Mouse (Mus musculus): ENCODE measurements around the gene Lrwd1. TPM values are rescaled to one million over a fixed set of nuclear protein-coding genes. Genes with fewer than 3 reads are reported as not detected.

Lrwd1 gene
- polyA plus RNA-seq, 1 experiment from 2014 or later, result 34.7 TPM

- 75% methylated on average over 3 of the region's 3 CpGs for WGBS
- no peaks in the 10 kb centered on the region for H3K9me3 ChIP-seq (ENCODE audit: control insufficient read depth, low read length)
- H3K27me3 ChIP-seq (ENCODE audit: control insufficient read depth, insufficient read depth, low read length), result no peaks in the 10 kb centered on the region
- no peak for ATAC-seq (ENCODE audit: low FRiP score)
- H3K36me3 ChIP-seq (ENCODE audit: control insufficient read depth, insufficient read depth, low read length), result no peaks in the 10 kb centered on the region
- DNase-seq (ENCODE audit: low spot score), result no peak
- H3K9ac ChIP-seq (ENCODE audit: low read depth, low read length), result no peak overlapping the region
- no peak overlapping the region for H3K4me3 ChIP-seq (ENCODE audit: low read depth, low read length)
- H3K4me2 ChIP-seq (replicated peaks; ENCODE audit: low read depth, low read length), result no peak overlapping the region
- H3K4me1 ChIP-seq (replicated peaks; ENCODE audit: control insufficient read depth, insufficient read depth, low read length), result no peaks in the 10 kb centered on the region
- no peak overlapping the region for H3K27ac ChIP-seq (ENCODE audit: low read depth, low read length)
Measured at GRCm38 (mm10) chr5:136109042-136109441, 26.8 kb downstream of the Lrwd1 start.

DNA sequence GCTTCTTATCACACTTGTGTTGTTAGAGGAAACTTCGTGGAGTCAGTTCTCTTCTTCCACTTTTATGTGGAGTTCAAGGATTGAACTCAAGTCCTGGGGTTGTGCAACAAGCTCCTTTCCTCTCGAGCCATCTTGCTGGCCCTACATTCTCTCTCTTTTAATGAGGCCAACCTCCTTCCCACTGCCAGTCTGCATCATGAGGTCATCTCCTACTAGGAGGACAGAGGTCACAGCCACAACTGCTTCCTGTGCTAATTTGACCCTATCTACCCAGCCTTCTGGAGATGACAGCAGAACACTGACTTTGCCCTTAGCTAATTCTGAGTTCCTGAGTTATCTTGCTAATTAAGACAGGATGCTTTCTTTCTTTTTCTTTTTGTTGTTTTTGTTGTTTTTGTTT is 27.4 kb downstream of the Lrwd1 start:
- H3K4me2 ChIP-seq (replicated peaks; ENCODE audit: low read depth, low read length), result no peak overlapping the region
- ATAC-seq (ENCODE audit: low FRiP score) (no peak), DNase-seq (ENCODE audit: low spot score) (no peak)
- H3K9me3 ChIP-seq (ENCODE audit: control insufficient read depth, low read length), result no peaks in the 10 kb centered on the region
- no peaks in the 10 kb centered on the region for H3K27me3 ChIP-seq (ENCODE audit: control insufficient read depth, insufficient read depth, low read length)
- H3K9ac ChIP-seq (ENCODE audit: low read depth, low read length), result no peak overlapping the region
- H3K36me3 ChIP-seq (ENCODE audit: control insufficient read depth, insufficient read depth, low read length), result no peaks in the 10 kb centered on the region
- no peak overlapping the region for H3K27ac ChIP-seq (ENCODE audit: low read depth, low read length)
- WGBS, result 60% methylated on average over 2 of the region's 2 CpGs
- H3K4me3 ChIP-seq (ENCODE audit: low read depth, low read length), result no peak overlapping the region
- no peaks in the 10 kb centered on the region for H3K4me1 ChIP-seq (replicated peaks; ENCODE audit: control insufficient read depth, insufficient read depth, low read length)

- Histone ChIP-seq H3K4me2 (replicated peaks; ENCODE audit: low read depth, low read length) (no peak overlapping the region), H3K9ac (ENCODE audit: low read depth, low read length) (no peak overlapping the region), H3K27me3 (ENCODE audit: control insufficient read depth, insufficient read depth, low read length) (peaks cover 11% of the 10 kb centered on the region), H3K36me3 (ENCODE audit: control insufficient read depth, insufficient read depth, low read length) (no peaks in the 10 kb centered on the region), H3K4me1 (replicated peaks; ENCODE audit: control insufficient read depth, insufficient read depth, low read length) (peaks cover 4% of the 10 kb centered on the region; the same call in 1 of the 2 replicates), H3K27ac (ENCODE audit: low read depth, low read length) (no peak overlapping the region), H3K4me3 (ENCODE audit: low read depth, low read length) (no peak overlapping the region), H3K9me3 (ENCODE audit: control insufficient read depth, low read length) (no peaks in the 10 kb centered on the region)
- ATAC-seq (ENCODE audit: low FRiP score), result no peak
- DNase-seq (ENCODE audit: low spot score), result peak; percentile 49
- WGBS, result 82% methylated on average over 5 of the region's 5 CpGs
Measured at GRCm38 (mm10) chr5:136104511-136104910, 31.4 kb downstream of the Lrwd1 start.

DNA sequence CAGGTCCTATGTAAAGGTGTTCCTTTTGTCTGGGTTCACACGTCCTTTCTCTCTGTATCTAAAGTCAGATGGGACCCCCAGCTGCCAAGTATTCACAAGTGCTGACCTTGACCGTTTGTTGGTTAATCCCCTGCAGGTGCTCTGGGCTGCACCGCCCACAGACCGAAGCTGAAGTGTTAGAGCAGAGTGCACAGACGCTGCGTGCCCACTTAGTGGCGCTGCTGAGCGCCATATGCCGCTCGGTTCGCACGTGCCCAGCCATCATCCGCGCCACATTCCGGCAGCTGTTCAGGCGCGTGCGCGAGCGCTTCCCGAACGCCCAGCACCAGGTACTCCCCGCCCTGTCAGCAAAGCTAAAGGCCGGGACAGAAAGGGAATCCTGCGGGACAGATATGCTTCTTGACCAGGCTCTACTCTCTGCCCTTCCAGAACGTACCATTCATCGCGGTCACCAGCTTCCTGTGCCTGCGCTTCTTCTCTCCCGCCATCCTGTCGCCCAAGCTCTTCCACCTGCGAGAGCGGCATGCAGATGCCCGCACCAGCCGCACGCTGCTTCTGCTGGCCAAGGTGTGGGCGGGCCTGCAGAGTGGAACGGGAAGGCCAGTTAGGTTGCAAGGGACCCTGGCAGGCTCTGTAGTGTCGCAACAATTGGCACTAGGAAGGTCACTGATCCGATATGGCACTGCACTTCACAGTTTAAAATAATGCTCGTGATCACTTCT is 33.6 kb downstream of the Lrwd1 start:
- DNase-seq (ENCODE audit: low spot score) (peak; percentile 89), ATAC-seq (ENCODE audit: low FRiP score) (peak; percentile 80)
- H3K36me3 ChIP-seq (ENCODE audit: control insufficient read depth, insufficient read depth, low read length), result no peaks in the 10 kb centered on the region
- H3K4me3 ChIP-seq (ENCODE audit: low read depth, low read length), result peak overlapping the region; percentile 27
- 7% methylated on average over 41 of the region's 41 CpGs for WGBS
- no peak overlapping the region for H3K27ac ChIP-seq (ENCODE audit: low read depth, low read length)
- H3K9ac ChIP-seq (ENCODE audit: low read depth, low read length), result peak overlapping the region; percentile 40; the same call in 1 of the 2 replicates
- H3K4me1 ChIP-seq (replicated peaks; ENCODE audit: control insufficient read depth, insufficient read depth, low read length), result peaks cover 4% of the 10 kb centered on the region; the same call in 1 of the 2 replicates
- no peaks in the 10 kb centered on the region for H3K9me3 ChIP-seq (ENCODE audit: control insufficient read depth, low read length)
- peak overlapping the region; percentile 44 for H3K4me2 ChIP-seq (replicated peaks; ENCODE audit: low read depth, low read length)
- peaks cover 11% of the 10 kb centered on the region for H3K27me3 ChIP-seq (ENCODE audit: control insufficient read depth, insufficient read depth, low read length)

DNA sequence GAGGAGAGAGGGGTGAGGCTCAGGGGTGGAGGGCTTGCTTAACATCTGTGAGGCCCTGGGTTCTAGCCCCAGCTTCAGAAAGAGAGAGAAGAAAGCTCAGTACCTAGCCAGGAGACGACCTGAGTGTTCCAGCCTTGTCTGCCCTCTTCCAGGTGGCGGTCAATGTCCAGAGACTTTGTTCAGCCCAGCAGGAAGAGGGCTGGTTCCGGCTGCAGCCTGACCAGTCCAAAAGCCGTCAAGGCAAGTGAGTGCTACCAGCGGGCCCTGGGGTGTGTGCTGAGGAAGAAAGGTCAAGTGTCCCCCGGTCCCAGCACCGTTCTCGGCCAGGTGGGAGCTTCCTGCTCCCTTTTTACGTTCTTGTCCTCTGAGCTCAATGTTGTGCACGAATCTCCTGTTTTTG is 37.3 kb downstream of the Lrwd1 start:
- 77% methylated on average over 10 of the region's 10 CpGs for WGBS
- Histone ChIP-seq H3K4me3 (ENCODE audit: low read depth, low read length) (no peak overlapping the region), H3K4me2 (replicated peaks; ENCODE audit: low read depth, low read length) (no peak overlapping the region), H3K9me3 (ENCODE audit: control insufficient read depth, low read length) (no peaks in the 10 kb centered on the region), H3K27me3 (ENCODE audit: control insufficient read depth, insufficient read depth, low read length) (peaks cover 11% of the 10 kb centered on the region), H3K4me1 (replicated peaks; ENCODE audit: control insufficient read depth, insufficient read depth, low read length) (peaks cover 4% of the 10 kb centered on the region; the same call in 1 of the 2 replicates), H3K36me3 (ENCODE audit: control insufficient read depth, insufficient read depth, low read length) (no peaks in the 10 kb centered on the region), H3K9ac (ENCODE audit: low read depth, low read length) (no peak overlapping the region), H3K27ac (ENCODE audit: low read depth, low read length) (no peak overlapping the region)
- DNase-seq (ENCODE audit: low spot score) (no peak), ATAC-seq (ENCODE audit: low FRiP score) (no peak)

GRCm38 (mm10) chr5:136095089-136095488 is 40.8 kb downstream of the Lrwd1 start:
- Histone ChIP-seq H3K9me3 (ENCODE audit: control insufficient read depth, low read length) (no peaks in the 10 kb centered on the region), H3K27ac (ENCODE audit: low read depth, low read length) (no peak overlapping the region), H3K4me3 (ENCODE audit: low read depth, low read length) (no peak overlapping the region), H3K4me2 (replicated peaks; ENCODE audit: low read depth, low read length) (no peak overlapping the region), H3K9ac (ENCODE audit: low read depth, low read length) (no peak overlapping the region), H3K27me3 (ENCODE audit: control insufficient read depth, insufficient read depth, low read length) (no peaks in the 10 kb centered on the region), H3K36me3 (ENCODE audit: control insufficient read depth, insufficient read depth, low read length) (no peaks in the 10 kb centered on the region), H3K4me1 (replicated peaks; ENCODE audit: control insufficient read depth, insufficient read depth, low read length) (no peaks in the 10 kb centered on the region)
- ATAC-seq (ENCODE audit: low FRiP score) (no peak), DNase-seq (ENCODE audit: low spot score) (no peak)
- WGBS, result 76% methylated on average over 7 of the region's 7 CpGs

- H3K4me1 ChIP-seq (replicated peaks; ENCODE audit: control insufficient read depth, insufficient read depth, low read length), result no peaks in the 10 kb centered on the region
- no peak overlapping the region for H3K27ac ChIP-seq (ENCODE audit: low read depth, low read length)
- no peak overlapping the region for H3K4me3 ChIP-seq (ENCODE audit: low read depth, low read length)
- no peak overlapping the region for H3K4me2 ChIP-seq (replicated peaks; ENCODE audit: low read depth, low read length)
- DNase-seq (ENCODE audit: low spot score) (no peak), ATAC-seq (ENCODE audit: low FRiP score) (no peak)
- H3K36me3 ChIP-seq (ENCODE audit: control insufficient read depth, insufficient read depth, low read length), result no peaks in the 10 kb centered on the region
- H3K9ac ChIP-seq (ENCODE audit: low read depth, low read length), result no peak overlapping the region
- no peaks in the 10 kb centered on the region for H3K9me3 ChIP-seq (ENCODE audit: control insufficient read depth, low read length)
- H3K27me3 ChIP-seq (ENCODE audit: control insufficient read depth, insufficient read depth, low read length), result no peaks in the 10 kb centered on the region
- WGBS, result 46% methylated on average over 8 of the region's 8 CpGs
Measured at GRCm38 (mm10) chr5:136094249-136095010, 41.4 kb downstream of the Lrwd1 start.

DNA sequence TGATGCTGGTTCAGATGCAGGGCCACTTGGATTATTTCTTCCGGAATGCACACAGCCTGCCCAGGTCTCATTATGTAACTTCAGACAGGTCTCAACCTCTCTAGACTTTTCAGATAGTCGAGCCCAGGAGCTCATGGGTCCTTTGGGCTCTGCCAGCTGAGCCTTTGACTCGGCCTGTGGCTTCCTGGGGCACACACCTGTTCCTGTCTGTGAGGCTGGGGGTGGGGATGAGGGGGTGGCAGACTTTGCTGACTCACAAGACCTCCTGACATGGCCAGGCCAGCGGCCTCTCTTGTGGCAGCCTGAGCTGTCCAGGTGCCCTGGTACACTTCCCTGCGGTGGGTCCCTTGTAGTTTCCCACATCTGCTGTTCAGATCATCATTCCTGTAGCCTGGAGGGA is 43.9 kb downstream of the Lrwd1 start:
- Histone ChIP-seq H3K4me1 (replicated peaks; ENCODE audit: control insufficient read depth, insufficient read depth, low read length) (no peaks in the 10 kb centered on the region), H3K4me3 (ENCODE audit: low read depth, low read length) (no peak overlapping the region), H3K36me3 (ENCODE audit: control insufficient read depth, insufficient read depth, low read length) (no peaks in the 10 kb centered on the region), H3K4me2 (replicated peaks; ENCODE audit: low read depth, low read length) (no peak overlapping the region), H3K27me3 (ENCODE audit: control insufficient read depth, insufficient read depth, low read length) (no peaks in the 10 kb centered on the region), H3K9me3 (ENCODE audit: control insufficient read depth, low read length) (no peaks in the 10 kb centered on the region), H3K27ac (ENCODE audit: low read depth, low read length) (no peak overlapping the region), H3K9ac (ENCODE audit: low read depth, low read length) (no peak overlapping the region)
- DNase-seq (ENCODE audit: low spot score) (no peak), ATAC-seq (ENCODE audit: low FRiP score) (no peak)
- 66% methylated on average over 5 of the region's 5 CpGs for WGBS
